Mouse (Mus musculus) megakaryocyte, embryonic 14.5 days (primary cell): Measurements from ENCODE around the gene Lamp1.

Experiments used
- FLI1 ChIP-seq: IDR thresholded peaks from 2 replicates; pipeline ENCODE4 v1.6.1; 2012; ENCODE audit warnings: low read length, inconsistent platforms, mixed read lengths
- GATA1 ChIP-seq: IDR thresholded peaks from 3 replicates; pipeline ENCODE4 v1.6.1; 2012; ENCODE audit warnings: mixed read lengths, low read length, inconsistent platforms, borderline replicate concordance

- TF ChIP-seq GATA1 (no peak), FLI1 (no peak)
These were observed 46.4 kb downstream of the Lamp1 start for GRCm38 (mm10) chr8:13205311-13205710.
